Mouse (Mus musculus) liver, embryonic 16.5 days (tissue): ENCODE results near the gene Brpf1. TPM values are rescaled to one million over a fixed set of nuclear protein-coding genes. Genes with fewer than 3 reads are reported as not detected.

Experiments used
- ATAC-seq: fragments of 200-750 bp; cut with Nextera tagmentation; 2 replicates; pipeline ENCODE4 v1.8.0; 2017; ENCODE audit warnings: low read depth, mild to moderate bottlenecking, moderate number of reproducible peaks, moderate library complexity
- H3K27ac ChIP-seq: fragments of 300-500 bp; sonication (generic); 2 replicates; pipeline ENCODE4 v1.5.1; 2014; ENCODE audit warnings: mild to moderate bottlenecking, low read length
- H3K27me3 ChIP-seq: fragments of 300-500 bp; sonication (generic); 2 replicates; pipeline ENCODE4 v1.6.1; 2014; ENCODE audit warnings: low read depth, low read length, mixed read lengths; ENCODE audit not compliant: control insufficient read depth, insufficient read depth
- H3K36me3 ChIP-seq: fragments of 300-500 bp; sonication (generic); 2 replicates; pipeline ENCODE4 v1.6.1; 2014; ENCODE audit warnings: mild to moderate bottlenecking; ENCODE audit not compliant: control insufficient read depth, insufficient read depth
- H3K4me1 ChIP-seq: fragments of 300-500 bp; sonication (generic); 2 replicates; pipeline ENCODE4 v1.6.1; 2014; ENCODE audit warnings: low read depth, low read length, mixed read lengths; ENCODE audit not compliant: control insufficient read depth
- H3K4me2 ChIP-seq: fragments of 300-500 bp; sonication (generic); 2 replicates; pipeline ENCODE4 v1.6.1; 2014; ENCODE audit warnings: low read depth, low read length, mixed read lengths
- H3K4me3 ChIP-seq: fragments of 300-500 bp; sonication (generic); 2 replicates; pipeline ENCODE4 v1.5.1; 2014; ENCODE audit warnings: low read depth, mild to moderate bottlenecking, low read length
- H3K9ac ChIP-seq: fragments of 300-500 bp; sonication (generic); 2 replicates; pipeline ENCODE4 v1.6.1; 2014; ENCODE audit warnings: low read depth, low read length
- H3K9me3 ChIP-seq: fragments of 300-500 bp; sonication (generic); replicated peaks from 2 replicates; pipeline ENCODE4 v1.6.1; 2016; ENCODE audit warnings: low read length; ENCODE audit not compliant: control insufficient read depth
- WGBS: fragments of 180-500 bp; shearing (Covaris S2); extraction: QIAGEN DNeasy Blood & Tissue Kit; methylation state at CpG from one replicate; pipeline ENCODE4 v1.1.7; 2014; ENCODE audit not compliant: insufficient replicate concordance; 5-methylcytosine and 5-hydroxymethylcytosine counted together
- polyA plus RNA-seq: library from polyadenylated mRNA; unstranded; fragments of >200 nt; fragmentation: Nextera tagmentation; extraction: Ambion mirVana; gene quantifications from 2 replicates; pipeline ENCODE4 v1.2.1, GENCODE M21; 2015

Brpf1 gene
- polyA plus RNA-seq, 1 experiment from 2014 or later: 7.7 TPM

GRCm38 (mm10) chr6:113296046-113296445 is 10.9 kb upstream of the Brpf1 start:
- Histone ChIP-seq H3K36me3 (no peaks in the 10 kb centered on the region), H3K27me3 (no peaks in the 10 kb centered on the region), H3K4me2 (no peak overlapping the region), H3K4me3 (no peak overlapping the region), H3K9me3 (no peaks in the 10 kb centered on the region), H3K27ac (no peak overlapping the region), H3K9ac (no peak overlapping the region), H3K4me1 (no peaks in the 10 kb centered on the region)
- ATAC-seq: no peak
- 65% methylated on average over 2 of the region's 2 CpGs for WGBS

- no peak for ATAC-seq
- no peak overlapping the region for H3K9ac ChIP-seq
Measured at GRCm38 (mm10) chr6:113296639-113297038, 10.3 kb upstream of the Brpf1 start.

DNA sequence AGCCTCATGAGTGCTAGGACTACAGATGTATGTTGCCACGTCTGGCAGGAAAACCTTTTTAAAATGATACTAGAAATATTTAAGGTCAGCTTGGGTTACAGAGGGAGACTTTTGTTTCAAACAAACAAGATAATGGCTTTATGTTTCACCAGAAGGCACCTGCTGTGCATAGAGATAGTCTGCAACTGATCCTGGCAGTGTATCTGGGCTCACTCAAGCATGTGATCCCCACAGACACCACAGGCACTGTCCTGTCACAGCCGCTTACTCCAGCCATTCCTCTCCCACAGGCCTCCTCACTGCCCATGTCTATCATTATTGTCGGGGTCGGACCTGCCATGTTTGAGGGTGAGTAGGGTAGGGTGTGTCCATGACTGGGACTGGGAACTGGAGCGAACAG is 5.6 kb upstream of the Brpf1 start:
- no peak overlapping the region for H3K27ac ChIP-seq
- no peaks in the 10 kb centered on the region for H3K36me3 ChIP-seq
- no peak overlapping the region for H3K9ac ChIP-seq
- no peak overlapping the region for H3K4me3 ChIP-seq
- no peak for ATAC-seq
- H3K4me2 ChIP-seq: no peak overlapping the region
- H3K4me1 ChIP-seq: peaks cover 7% of the 10 kb centered on the region
- H3K27me3 ChIP-seq: no peaks in the 10 kb centered on the region
- WGBS: 58% methylated on average over 5 of the region's 5 CpGs
- no peaks in the 10 kb centered on the region for H3K9me3 ChIP-seq

More at GRCm38 (mm10) chr6:113296639-113297038, 10.3 kb upstream of the Brpf1 start:
- Histone ChIP-seq H3K27me3 (no peaks in the 10 kb centered on the region), H3K4me1 (no peaks in the 10 kb centered on the region), H3K36me3 (no peaks in the 10 kb centered on the region), H3K27ac (no peak overlapping the region), H3K4me3 (no peak overlapping the region), H3K9me3 (no peaks in the 10 kb centered on the region), H3K4me2 (no peak overlapping the region)
- 33% methylated on average over 4 of the region's 4 CpGs for WGBS

DNA sequence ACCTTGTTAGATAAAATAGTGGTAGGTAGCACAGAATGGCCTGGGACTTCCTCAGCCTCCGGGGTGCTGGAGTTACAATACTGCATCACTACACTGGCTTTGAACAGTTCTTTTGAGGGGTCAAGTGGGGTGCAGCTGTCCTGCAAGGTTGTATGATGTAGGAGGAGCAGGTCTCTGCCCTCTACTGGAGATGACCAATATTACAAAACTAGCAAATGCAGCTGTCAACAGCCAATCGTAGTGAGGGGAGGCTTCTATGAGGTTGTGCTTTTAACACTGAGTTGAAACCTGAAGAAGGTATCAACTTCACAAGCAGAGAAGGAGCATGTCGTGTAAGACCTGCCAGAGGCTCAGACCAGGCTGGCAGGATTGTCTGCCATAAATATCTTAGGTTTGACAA is 4.7 kb upstream of the Brpf1 start:
- no peaks in the 10 kb centered on the region for H3K9me3 ChIP-seq
- peaks cover 7% of the 10 kb centered on the region for H3K4me1 ChIP-seq
- no peak overlapping the region for H3K9ac ChIP-seq
- no peak overlapping the region for H3K4me2 ChIP-seq
- H3K4me3 ChIP-seq: no peak overlapping the region
- ATAC-seq: no peak
- H3K27ac ChIP-seq: no peak overlapping the region
- H3K27me3 ChIP-seq: no peaks in the 10 kb centered on the region
- WGBS: 17% methylated on average over 3 of the region's 3 CpGs
- no peaks in the 10 kb centered on the region for H3K36me3 ChIP-seq

DNA sequence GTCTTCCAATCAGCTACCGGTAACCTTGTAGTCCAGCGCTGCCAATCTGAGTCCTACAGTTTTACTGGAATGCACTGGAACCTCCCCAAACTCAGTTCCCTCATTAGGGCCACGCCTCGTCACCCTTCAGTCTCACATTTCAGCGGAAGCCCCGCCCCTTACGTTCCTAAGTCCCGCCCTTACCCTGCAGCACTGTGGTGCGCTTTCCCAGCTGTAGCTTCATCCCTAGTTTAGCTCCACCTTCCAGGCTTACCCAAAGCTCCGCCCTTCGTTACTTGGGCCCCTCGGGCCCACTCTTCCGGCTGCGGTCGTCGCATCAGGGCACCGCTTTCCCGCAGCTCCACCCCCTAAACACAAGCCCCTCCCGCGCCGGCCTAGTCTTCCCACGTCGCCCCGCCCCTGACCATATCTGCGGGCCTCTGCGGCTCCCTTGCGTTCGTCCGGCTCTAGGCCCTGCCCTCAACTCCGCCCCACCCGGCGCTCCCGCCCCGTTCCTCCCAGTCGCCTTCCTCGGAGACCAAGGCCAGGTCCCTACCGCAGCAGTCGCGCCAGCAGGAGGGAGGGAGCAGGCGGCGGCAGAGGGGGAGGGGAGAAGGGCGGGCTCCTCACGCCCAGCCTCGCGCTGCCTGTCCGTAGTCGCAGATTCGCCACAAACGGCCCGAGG is 483 bp upstream of the Brpf1 start:
- peak overlapping the region; percentile 92 for H3K4me3 ChIP-seq
- H3K4me1 ChIP-seq: peaks cover 19% of the 10 kb centered on the region
- H3K9ac ChIP-seq: peak overlapping the region; percentile 97
- peaks cover 14% of the 10 kb centered on the region for H3K36me3 ChIP-seq
- H3K4me2 ChIP-seq: peak overlapping the region; percentile 97
- H3K27ac ChIP-seq: peak overlapping the region; percentile 97
- H3K9me3 ChIP-seq: no peaks in the 10 kb centered on the region
- H3K27me3 ChIP-seq: no peaks in the 10 kb centered on the region
- under 1% methylated on average over 50 of the region's 50 CpGs for WGBS
- peak; percentile 94 for ATAC-seq

- no peak for ATAC-seq
- Histone ChIP-seq H3K4me3 (peak overlapping the region; percentile 92), H3K4me1 (peaks cover 19% of the 10 kb centered on the region), H3K36me3 (peaks cover 19% of the 10 kb centered on the region), H3K9ac (peak overlapping the region; percentile 97), H3K9me3 (no peaks in the 10 kb centered on the region), H3K27me3 (no peaks in the 10 kb centered on the region), H3K4me2 (peak overlapping the region; percentile 97), H3K27ac (peak overlapping the region; percentile 97)
- WGBS: under 1% methylated on average over 24 of the region's 34 CpGs
Measured at GRCm38 (mm10) chr6:113307481-113308121, 664 bp downstream of the Brpf1 start.

GRCm38 (mm10) chr6:113308141-113308540 is 1.2 kb downstream of the Brpf1 start:
- no peak for ATAC-seq
- Histone ChIP-seq H3K9me3 (no peaks in the 10 kb centered on the region), H3K4me2 (peak overlapping the region; percentile 97), H3K9ac (peak overlapping the region; percentile 97), H3K27me3 (no peaks in the 10 kb centered on the region), H3K4me1 (peaks cover 19% of the 10 kb centered on the region), H3K27ac (peak overlapping the region; percentile 97), H3K4me3 (peak overlapping the region; percentile 92), H3K36me3 (peaks cover 22% of the 10 kb centered on the region)
- 19% methylated on average over 5 of the region's 5 CpGs for WGBS

DNA sequence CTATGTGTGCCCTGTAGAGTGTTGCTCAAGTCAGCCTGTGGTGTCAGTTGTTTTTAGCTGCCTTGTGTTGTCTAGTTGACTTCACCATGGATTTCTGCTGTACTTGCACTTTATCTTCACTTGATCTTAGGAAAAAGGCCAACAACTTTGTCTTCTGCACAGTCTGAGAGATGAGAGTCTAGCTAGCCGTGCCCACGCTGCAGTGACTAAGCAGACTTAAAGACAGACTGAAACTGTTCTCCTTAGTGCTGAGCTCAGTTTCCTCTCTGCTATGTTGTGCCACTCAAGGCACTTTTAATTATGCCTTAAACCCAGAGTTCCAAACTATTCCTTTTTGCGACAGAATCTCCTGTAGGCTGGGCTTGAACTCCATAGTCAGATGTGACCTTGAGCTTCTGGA is 9.0 kb downstream of the Brpf1 start:
- ATAC-seq: no peak
- H3K9me3 ChIP-seq: no peaks in the 10 kb centered on the region
- no peak overlapping the region for H3K9ac ChIP-seq
- no peaks in the 10 kb centered on the region for H3K27me3 ChIP-seq
- H3K36me3 ChIP-seq: peaks cover 66% of the 10 kb centered on the region
- no peak overlapping the region for H3K4me2 ChIP-seq
- no peak overlapping the region for H3K27ac ChIP-seq
- H3K4me3 ChIP-seq: no peak overlapping the region
- H3K4me1 ChIP-seq: no peaks in the 10 kb centered on the region
- WGBS: 82% methylated on average over 3 of the region's 3 CpGs

DNA sequence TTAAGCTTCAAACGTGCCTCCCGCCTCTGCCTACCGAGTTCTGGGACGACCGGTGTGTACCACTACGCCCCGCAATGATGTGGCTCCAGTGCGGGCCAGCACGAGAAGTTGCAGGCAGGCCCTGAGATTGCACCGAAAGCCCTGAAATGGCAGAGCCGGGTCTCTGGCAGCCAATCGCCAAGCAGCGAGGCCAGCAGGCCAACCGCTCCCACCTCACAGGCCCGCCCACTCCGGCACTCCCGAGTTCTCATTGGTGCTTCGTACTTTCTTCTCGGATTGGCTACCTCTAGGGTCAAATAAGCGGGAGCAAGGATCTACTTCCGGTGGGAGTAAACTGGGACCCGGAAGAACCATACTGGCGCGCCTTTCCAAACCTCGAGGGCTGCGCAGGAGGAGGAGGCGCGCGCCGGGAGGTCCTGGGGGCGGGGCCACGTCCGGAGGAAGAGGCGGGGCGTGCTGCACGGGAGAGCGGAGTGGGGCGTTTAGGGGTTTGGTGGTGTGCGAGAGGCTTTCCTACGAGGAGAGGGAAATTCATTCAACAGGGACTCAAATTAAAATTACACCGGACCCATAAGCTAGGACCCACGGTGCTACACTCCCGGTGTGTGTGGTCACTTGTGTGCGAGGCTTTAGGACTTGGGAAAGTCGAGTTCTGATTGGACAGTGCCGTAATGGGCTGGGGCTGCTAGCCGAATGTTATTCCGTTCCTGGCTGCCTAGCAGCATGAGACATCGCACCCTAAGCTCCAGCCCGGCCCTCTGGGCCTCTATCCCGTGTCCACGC is 19.8 kb downstream of the Brpf1 start, which contains the start of gene Ogg1:
Gene Ogg1, plus strand, starts transcription at position 440 of the 783 bp plus-strand sequence.
- peak within 1 kb of the TSS; percentile 77 for H3K9ac ChIP-seq
- H3K27ac ChIP-seq: peak within 1 kb of the TSS; percentile 90
- WGBS: under 1% methylated on average over 52 of the region's 52 CpGs
- H3K9me3 ChIP-seq: no peaks in the 10 kb centered on the region
- H3K27me3 ChIP-seq: no peaks in the 10 kb centered on the region
- peaks cover 33% of the 10 kb centered on the region for H3K36me3 ChIP-seq
- H3K4me3 ChIP-seq: peak within 1 kb of the TSS; percentile 70
- peaks cover 25% of the 10 kb centered on the region for H3K4me1 ChIP-seq
- peak; percentile 95 for ATAC-seq
- H3K4me2 ChIP-seq: peak within 1 kb of the TSS; percentile 95
